Mouse (Mus musculus) neural tube, embryonic 13.5 days (tissue): Measurements from ENCODE around the gene Tmtc1. TPM values are rescaled to one million over a fixed set of nuclear protein-coding genes. Genes with fewer than 3 reads are reported as not detected.

ENCODE experiments used
- ATAC-seq: fragments of 200-750 bp; cut with Nextera tagmentation; 2 replicates; pipeline ENCODE4 v1.8.0; 2017; ENCODE audit warnings: low read depth, mild to moderate bottlenecking, moderate TSS enrichment, moderate library complexity
- H3K27ac ChIP-seq: fragments of 300-500 bp; sonication (generic); replicated peaks from 2 replicates; pipeline ENCODE4 v1.5.1; 2015; ENCODE audit warnings: moderate library complexity, mild to moderate bottlenecking, inconsistent platforms
- H3K27me3 ChIP-seq: fragments of 300-500 bp; sonication (generic); 2 replicates; pipeline ENCODE4 v1.6.1; 2015; ENCODE audit warnings: mild to moderate bottlenecking, inconsistent platforms
- H3K36me3 ChIP-seq: fragments of 300-500 bp; sonication (generic); 2 replicates; pipeline ENCODE4 v1.6.1; 2015; ENCODE audit warnings: mild to moderate bottlenecking, inconsistent platforms
- H3K4me1 ChIP-seq: fragments of 300-500 bp; sonication (generic); replicated peaks from 2 replicates; pipeline ENCODE4 v1.6.1; 2015; ENCODE audit warnings: inconsistent platforms
- H3K4me2 ChIP-seq: fragments of 300-500 bp; sonication (generic); 2 replicates; pipeline ENCODE4 v1.6.1; 2015; ENCODE audit warnings: inconsistent platforms, mild to moderate bottlenecking, moderate library complexity
- H3K4me3 ChIP-seq: fragments of 300-500 bp; sonication (generic); 2 replicates; pipeline ENCODE4 v1.5.1; 2015; ENCODE audit warnings: mild to moderate bottlenecking, inconsistent platforms
- H3K9ac ChIP-seq: fragments of 300-500 bp; sonication (generic); 2 replicates; pipeline ENCODE4 v1.6.1; 2015; ENCODE audit warnings: moderate library complexity, mild to moderate bottlenecking, inconsistent platforms
- H3K9me3 ChIP-seq: fragments of 300-500 bp; sonication (generic); 2 replicates; pipeline ENCODE4 v1.6.1; 2016; ENCODE audit warnings: inconsistent platforms
- WGBS: fragments of 180-500 bp; shearing (Covaris S2); methylation state at CpG from one replicate; pipeline ENCODE4 v1.1.7; 2015; 5-methylcytosine and 5-hydroxymethylcytosine counted together
- polyA plus RNA-seq: library from polyadenylated mRNA; unstranded; fragments of >200 nt; fragmentation: Nextera tagmentation; extraction: Ambion mirVana; gene quantifications from 2 replicates; pipeline ENCODE4 v1.2.1, GENCODE M21; 2015

Tmtc1 gene
- polyA plus RNA-seq, 1 experiment from 2014 or later, result 4.1 TPM

GRCm38 (mm10) chr6:148249221-148249620, 195.0 kb downstream of the Tmtc1 start:
- ATAC-seq, result 0 out of 2 replicates have a peak, but pooled peaks have one; percentile 9
- no peak overlapping the region for H3K27ac ChIP-seq

GRCm38 (mm10) chr6:148248625-148249024, 195.6 kb downstream of the Tmtc1 start:
- H3K27me3 ChIP-seq, result no peaks in the 10 kb centered on the region
- no peak overlapping the region for H3K9ac ChIP-seq
- peaks cover 18% of the 10 kb centered on the region for H3K4me1 ChIP-seq
- 47% methylated on average over 2 of the region's 2 CpGs for WGBS
- no peak overlapping the region for H3K4me3 ChIP-seq
- H3K4me2 ChIP-seq, result no peak overlapping the region
- ATAC-seq, result no peak
- no peak overlapping the region for H3K27ac ChIP-seq
- H3K36me3 ChIP-seq, result peaks cover 11% of the 10 kb centered on the region
- no peaks in the 10 kb centered on the region for H3K9me3 ChIP-seq

More at GRCm38 (mm10) chr6:148249221-148249620, 195.0 kb downstream of the Tmtc1 start:
- Histone ChIP-seq H3K4me1 (peaks cover 18% of the 10 kb centered on the region), H3K9ac (no peak overlapping the region), H3K4me2 (no peak overlapping the region), H3K4me3 (no peak overlapping the region), H3K9me3 (no peaks in the 10 kb centered on the region), H3K27me3 (no peaks in the 10 kb centered on the region), H3K36me3 (peaks cover 8% of the 10 kb centered on the region)
- 69% methylated on average over 3 of the region's 3 CpGs for WGBS

GRCm38 (mm10) chr6:148246544-148246943, 197.6 kb downstream of the Tmtc1 start:
- H3K4me3 ChIP-seq, result no peak overlapping the region
- no peak overlapping the region for H3K4me2 ChIP-seq
- H3K4me1 ChIP-seq, result 0 out of 2 replicates have a peak, but pooled peaks cover 4% of the 10 kb centered on the region
- no peak overlapping the region for H3K27ac ChIP-seq
- ATAC-seq, result no peak
- H3K9ac ChIP-seq, result no peak overlapping the region
- peaks cover 17% of the 10 kb centered on the region for H3K36me3 ChIP-seq
- 76% methylated on average over 7 of the region's 7 CpGs for WGBS
- H3K9me3 ChIP-seq, result no peaks in the 10 kb centered on the region
- H3K27me3 ChIP-seq, result no peaks in the 10 kb centered on the region

GRCm38 (mm10) chr6:148244836-148245235, 199.4 kb downstream of the Tmtc1 start:
- ATAC-seq, result no peak
- Histone ChIP-seq H3K27ac (no peak overlapping the region), H3K27me3 (no peaks in the 10 kb centered on the region), H3K9ac (no peak overlapping the region), H3K4me3 (no peak overlapping the region), H3K36me3 (peaks cover 17% of the 10 kb centered on the region), H3K9me3 (no peaks in the 10 kb centered on the region), H3K4me2 (no peak overlapping the region), H3K4me1 (0 out of 2 replicates have a peak, but pooled peaks cover 4% of the 10 kb centered on the region)
- 79% methylated on average over 1 of the region's 1 CpGs for WGBS

- H3K4me1 ChIP-seq, result no peaks in the 10 kb centered on the region
- H3K4me2 ChIP-seq, result no peak overlapping the region
- ATAC-seq, result no peak
- H3K4me3 ChIP-seq, result no peak overlapping the region
- H3K27me3 ChIP-seq, result no peaks in the 10 kb centered on the region
- no peak overlapping the region for H3K27ac ChIP-seq
- no peaks in the 10 kb centered on the region for H3K9me3 ChIP-seq
- WGBS, result 62% methylated on average over 3 of the region's 3 CpGs
- peaks cover 17% of the 10 kb centered on the region for H3K36me3 ChIP-seq
- H3K9ac ChIP-seq, result no peak overlapping the region
Observed at GRCm38 (mm10) chr6:148242304-148242703, 201.9 kb downstream of the Tmtc1 start.

- H3K9ac ChIP-seq, result no peak overlapping the region
- 98% methylated on average over 5 of the region's 5 CpGs for WGBS
- ATAC-seq, result no peak
Observed at GRCm38 (mm10) chr6:148241685-148242084, 202.5 kb downstream of the Tmtc1 start.

GRCm38 (mm10) chr6:148239311-148239710, 204.9 kb downstream of the Tmtc1 start:
- ATAC-seq, result no peak
- no peaks in the 10 kb centered on the region for H3K4me1 ChIP-seq
- H3K4me3 ChIP-seq, result no peak overlapping the region
- 97% methylated on average over 1 of the region's 1 CpGs for WGBS
- no peak overlapping the region for H3K27ac ChIP-seq
- peaks cover 10% of the 10 kb centered on the region; the same call in 1 of the 2 replicates for H3K36me3 ChIP-seq
- H3K9me3 ChIP-seq, result no peaks in the 10 kb centered on the region
- H3K9ac ChIP-seq, result no peak overlapping the region
- H3K4me2 ChIP-seq, result no peak overlapping the region
- H3K27me3 ChIP-seq, result no peaks in the 10 kb centered on the region

More at GRCm38 (mm10) chr6:148241685-148242084, 202.5 kb downstream of the Tmtc1 start:
- no peaks in the 10 kb centered on the region for H3K27me3 ChIP-seq
- H3K4me3 ChIP-seq, result no peak overlapping the region
- H3K9me3 ChIP-seq, result no peaks in the 10 kb centered on the region
- H3K4me1 ChIP-seq, result no peaks in the 10 kb centered on the region
- H3K36me3 ChIP-seq, result peaks cover 17% of the 10 kb centered on the region
- no peak overlapping the region for H3K27ac ChIP-seq
- H3K4me2 ChIP-seq, result no peak overlapping the region

- no peak overlapping the region for H3K27ac ChIP-seq
- no peak overlapping the region for H3K9ac ChIP-seq
- no peak overlapping the region for H3K4me3 ChIP-seq
- H3K9me3 ChIP-seq, result no peaks in the 10 kb centered on the region
- no peak for ATAC-seq
- no peaks in the 10 kb centered on the region for H3K4me1 ChIP-seq
- WGBS, result 64% methylated on average over 5 of the region's 5 CpGs
- no peaks in the 10 kb centered on the region for H3K27me3 ChIP-seq
- H3K4me2 ChIP-seq, result no peak overlapping the region
- H3K36me3 ChIP-seq, result no peaks in the 10 kb centered on the region
Observed at GRCm38 (mm10) chr6:148237453-148237852, 206.7 kb downstream of the Tmtc1 start.

GRCm38 (mm10) chr6:148234105-148234828, 209.9 kb downstream of the Tmtc1 start:
- Histone ChIP-seq H3K36me3 (no peaks in the 10 kb centered on the region), H3K27me3 (no peaks in the 10 kb centered on the region), H3K4me3 (no peak overlapping the region), H3K9ac (no peak overlapping the region), H3K4me1 (no peaks in the 10 kb centered on the region), H3K27ac (no peak overlapping the region), H3K4me2 (no peak overlapping the region), H3K9me3 (no peaks in the 10 kb centered on the region)
- WGBS, result 81% methylated on average over 3 of the region's 3 CpGs
- no peak for ATAC-seq

- WGBS, result 67% methylated on average over 3 of the region's 3 CpGs
- Histone ChIP-seq H3K9ac (no peak overlapping the region), H3K9me3 (no peaks in the 10 kb centered on the region), H3K4me3 (no peak overlapping the region), H3K4me2 (no peak overlapping the region), H3K36me3 (no peaks in the 10 kb centered on the region), H3K4me1 (no peaks in the 10 kb centered on the region), H3K27ac (no peak overlapping the region), H3K27me3 (no peaks in the 10 kb centered on the region)
- no peak for ATAC-seq
Observed at GRCm38 (mm10) chr6:148227542-148227941, 216.6 kb downstream of the Tmtc1 start.

- Histone ChIP-seq H3K4me3 (no peak overlapping the region), H3K36me3 (no peaks in the 10 kb centered on the region), H3K9me3 (no peaks in the 10 kb centered on the region), H3K27me3 (no peaks in the 10 kb centered on the region), H3K9ac (no peak overlapping the region), H3K27ac (no peak overlapping the region), H3K4me1 (no peaks in the 10 kb centered on the region), H3K4me2 (no peak overlapping the region)
- ATAC-seq, result no peak
- WGBS, result 36% methylated on average over 2 of the region's 2 CpGs
Observed at GRCm38 (mm10) chr6:148222686-148223085, 221.5 kb downstream of the Tmtc1 start.

GRCm38 (mm10) chr6:148218235-148219076, 225.7 kb downstream of the Tmtc1 start:
- WGBS, result 96% methylated on average over 2 of the region's 2 CpGs
- no peak overlapping the region for H3K9ac ChIP-seq
- no peaks in the 10 kb centered on the region for H3K36me3 ChIP-seq
- no peaks in the 10 kb centered on the region for H3K27me3 ChIP-seq
- H3K9me3 ChIP-seq, result no peaks in the 10 kb centered on the region
- no peak for ATAC-seq
- no peak overlapping the region for H3K4me3 ChIP-seq
- no peak overlapping the region for H3K27ac ChIP-seq
- H3K4me1 ChIP-seq, result 0 out of 2 replicates have a peak, but pooled peaks cover 5% of the 10 kb centered on the region
- no peak overlapping the region for H3K4me2 ChIP-seq
